Mouse (Mus musculus) hindbrain, embryonic 12.5 days (tissue): ENCODE measurements around the gene Dock8. TPM values are rescaled to one million over a fixed set of nuclear protein-coding genes. Genes with fewer than 3 reads are reported as not detected.

Experiments
- ATAC-seq: fragments of 200-750 bp; cut with Nextera tagmentation; 2 replicates; pipeline ENCODE4 v1.8.0; 2017; ENCODE audit warnings: moderate TSS enrichment; ENCODE audit not compliant: low FRiP score
- H3K27ac ChIP-seq: fragments of 300-500 bp; sonication (generic); 2 replicates; pipeline ENCODE4 v1.5.1; 2016; ENCODE audit warnings: mild to moderate bottlenecking
- H3K27me3 ChIP-seq: fragments of 300-500 bp; sonication (generic); 2 replicates; pipeline ENCODE4 v1.6.1; 2016; ENCODE audit warnings: mild to moderate bottlenecking
- H3K36me3 ChIP-seq: fragments of 300-500 bp; sonication (generic); 2 replicates; pipeline ENCODE4 v1.6.1; 2016; ENCODE audit warnings: mild to moderate bottlenecking
- H3K4me1 ChIP-seq: fragments of 300-500 bp; sonication (generic); 2 replicates; pipeline ENCODE4 v1.6.1; 2016
- H3K4me2 ChIP-seq: fragments of 300-500 bp; sonication (generic); replicated peaks from 2 replicates; pipeline ENCODE4 v1.6.1; 2016; ENCODE audit warnings: mild to moderate bottlenecking
- H3K4me3 ChIP-seq: fragments of 300-500 bp; sonication (generic); 2 replicates; pipeline ENCODE4 v1.5.1; 2016; ENCODE audit warnings: mild to moderate bottlenecking
- H3K9ac ChIP-seq: fragments of 300-500 bp; sonication (generic); 2 replicates; pipeline ENCODE4 v1.6.1; 2016; ENCODE audit warnings: mild to moderate bottlenecking, moderate library complexity
- H3K9me3 ChIP-seq: fragments of 300-500 bp; sonication (generic); replicated peaks from 2 replicates; pipeline ENCODE4 v1.6.1; 2016; ENCODE audit warnings: mild to moderate bottlenecking
- WGBS: fragments of 180-500 bp; shearing (Covaris S2); methylation state at CpG from one replicate; pipeline ENCODE4 v1.1.7; 2016; 5-methylcytosine and 5-hydroxymethylcytosine counted together
- polyA plus RNA-seq: library from polyadenylated mRNA; unstranded; fragments of >200 nt; fragmentation: Nextera tagmentation; extraction: Ambion mirVana; gene quantifications from 2 replicates; pipeline ENCODE4 v1.2.1, GENCODE M21; 2016

Dock8 gene
- polyA plus RNA-seq, 1 experiment from 2014 or later, result 0.80 TPM

- Histone ChIP-seq H3K4me3 (no peak overlapping the region), H3K4me2 (no peak overlapping the region), H3K27me3 (no peaks in the 10 kb centered on the region), H3K27ac (no peak overlapping the region), H3K9me3 (no peaks in the 10 kb centered on the region), H3K9ac (no peak overlapping the region), H3K4me1 (no peaks in the 10 kb centered on the region), H3K36me3 (no peaks in the 10 kb centered on the region)
- ATAC-seq, result no peak
- WGBS, result 82% methylated on average over 7 of the region's 7 CpGs
These were observed 15.4 kb upstream of the Dock8 start for GRCm38 (mm10) chr19:24983857-24984498.

- no peaks in the 10 kb centered on the region for H3K9me3 ChIP-seq
- H3K9ac ChIP-seq, result no peak overlapping the region
- H3K27ac ChIP-seq, result no peak overlapping the region
- no peak overlapping the region for H3K4me2 ChIP-seq
- H3K4me1 ChIP-seq, result no peaks in the 10 kb centered on the region
- no peaks in the 10 kb centered on the region for H3K36me3 ChIP-seq
- no peaks in the 10 kb centered on the region for H3K27me3 ChIP-seq
- WGBS, result 91% methylated on average over 2 of the region's 2 CpGs
- ATAC-seq, result no peak
- no peak overlapping the region for H3K4me3 ChIP-seq
These were observed 14.3 kb upstream of the Dock8 start for GRCm38 (mm10) chr19:24985045-24985444.

- Histone ChIP-seq H3K4me2 (no peak overlapping the region), H3K4me1 (no peaks in the 10 kb centered on the region), H3K36me3 (no peaks in the 10 kb centered on the region), H3K27ac (no peak overlapping the region), H3K9ac (no peak overlapping the region), H3K27me3 (no peaks in the 10 kb centered on the region), H3K4me3 (no peak overlapping the region), H3K9me3 (no peaks in the 10 kb centered on the region)
- no peak for ATAC-seq
- 67% methylated on average over 4 of the region's 4 CpGs for WGBS
These were observed 12.0 kb upstream of the Dock8 start for GRCm38 (mm10) chr19:24987355-24987754.

GRCm38 (mm10) chr19:24988831-24989230, 10.5 kb upstream of the Dock8 start:
- Histone ChIP-seq H3K4me3 (no peak overlapping the region), H3K4me1 (no peaks in the 10 kb centered on the region)

DNA sequence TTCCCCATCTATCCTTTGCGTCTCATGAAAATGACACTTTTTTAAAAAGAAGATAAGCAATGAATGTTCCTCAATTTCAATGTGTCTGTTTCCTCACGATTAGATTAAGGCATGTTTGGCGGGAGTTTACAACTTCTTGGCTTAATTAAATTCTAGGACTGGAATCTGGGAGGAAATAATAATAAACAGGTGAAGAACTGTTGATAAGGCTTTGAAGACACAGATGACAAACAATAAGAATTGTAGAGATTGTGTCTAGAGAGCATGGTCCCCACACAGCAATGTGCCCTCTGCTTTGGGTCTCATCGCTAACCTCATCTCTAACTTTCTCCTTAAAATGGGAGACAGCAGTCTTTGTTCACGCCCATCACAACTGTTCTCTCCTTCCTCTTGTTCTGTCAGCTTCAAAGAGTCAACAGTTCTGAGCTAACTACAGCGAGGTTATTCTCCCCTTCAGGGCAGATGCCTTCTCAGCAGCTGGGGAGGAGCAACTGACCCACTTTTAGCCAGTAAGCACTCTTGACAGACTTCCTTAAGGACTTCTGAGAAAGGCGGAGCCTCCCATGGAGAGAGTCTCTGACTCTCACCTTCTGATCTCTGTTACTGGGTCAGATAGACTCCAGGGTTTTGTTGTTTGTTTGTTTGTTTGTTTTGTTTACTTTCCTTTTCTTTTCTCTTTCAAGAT, 9.1 kb upstream of the Dock8 start:
- H3K36me3 ChIP-seq, result no peaks in the 10 kb centered on the region
- H3K4me2 ChIP-seq, result no peak overlapping the region
- no peak for ATAC-seq
- H3K27me3 ChIP-seq, result no peaks in the 10 kb centered on the region
- H3K4me1 ChIP-seq, result peaks cover 5% of the 10 kb centered on the region; the same call in 1 of the 2 replicates
- H3K9me3 ChIP-seq, result no peaks in the 10 kb centered on the region
- H3K9ac ChIP-seq, result no peak overlapping the region
- no peak overlapping the region for H3K4me3 ChIP-seq
- no peak overlapping the region for H3K27ac ChIP-seq
- WGBS, result 82% methylated on average over 7 of the region's 7 CpGs

More at GRCm38 (mm10) chr19:24988831-24989230, 10.5 kb upstream of the Dock8 start:
- no peaks in the 10 kb centered on the region for H3K9me3 ChIP-seq
- ATAC-seq, result no peak
- no peaks in the 10 kb centered on the region for H3K27me3 ChIP-seq
- WGBS, result 84% methylated on average over 5 of the region's 5 CpGs
- no peak overlapping the region for H3K27ac ChIP-seq
- H3K9ac ChIP-seq, result no peak overlapping the region
- no peak overlapping the region for H3K4me2 ChIP-seq
- H3K36me3 ChIP-seq, result no peaks in the 10 kb centered on the region

- ATAC-seq, result no peak
- Histone ChIP-seq H3K4me1 (peaks cover 5% of the 10 kb centered on the region; the same call in 1 of the 2 replicates), H3K4me2 (no peak overlapping the region), H3K4me3 (no peak overlapping the region), H3K9ac (no peak overlapping the region), H3K9me3 (no peaks in the 10 kb centered on the region), H3K36me3 (no peaks in the 10 kb centered on the region), H3K27me3 (peaks cover 24% of the 10 kb centered on the region), H3K27ac (no peak overlapping the region)
- 67% methylated on average over 6 of the region's 6 CpGs for WGBS
These were observed 5.8 kb upstream of the Dock8 start for GRCm38 (mm10) chr19:24993526-24993925.

DNA sequence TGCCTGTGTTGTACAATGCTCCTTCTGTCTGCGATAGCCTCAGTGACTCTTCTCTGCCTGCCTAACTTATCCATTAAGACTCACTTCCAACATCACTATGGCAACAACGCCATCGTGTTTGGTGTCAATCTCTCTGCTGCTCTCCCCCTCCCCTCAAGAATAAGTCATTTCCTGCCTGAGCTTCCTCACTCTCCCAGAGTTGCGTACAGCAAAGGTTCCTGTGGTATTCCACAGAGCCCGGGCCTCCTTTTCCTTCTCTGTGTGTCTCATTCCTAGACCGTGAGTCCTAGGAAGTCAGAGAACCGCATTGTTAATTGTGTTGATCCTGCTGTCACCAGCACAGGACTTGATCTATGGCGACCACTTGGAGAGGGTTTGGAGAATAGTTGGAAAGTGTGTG, 4.4 kb upstream of the Dock8 start:
- Histone ChIP-seq H3K4me2 (no peak overlapping the region), H3K9ac (no peak overlapping the region), H3K4me1 (peaks cover 9% of the 10 kb centered on the region), H3K9me3 (no peaks in the 10 kb centered on the region), H3K27me3 (peaks cover 38% of the 10 kb centered on the region), H3K36me3 (no peaks in the 10 kb centered on the region), H3K27ac (no peak overlapping the region), H3K4me3 (no peak overlapping the region)
- WGBS, result 49% methylated on average over 8 of the region's 8 CpGs
- ATAC-seq, result no peak

DNA sequence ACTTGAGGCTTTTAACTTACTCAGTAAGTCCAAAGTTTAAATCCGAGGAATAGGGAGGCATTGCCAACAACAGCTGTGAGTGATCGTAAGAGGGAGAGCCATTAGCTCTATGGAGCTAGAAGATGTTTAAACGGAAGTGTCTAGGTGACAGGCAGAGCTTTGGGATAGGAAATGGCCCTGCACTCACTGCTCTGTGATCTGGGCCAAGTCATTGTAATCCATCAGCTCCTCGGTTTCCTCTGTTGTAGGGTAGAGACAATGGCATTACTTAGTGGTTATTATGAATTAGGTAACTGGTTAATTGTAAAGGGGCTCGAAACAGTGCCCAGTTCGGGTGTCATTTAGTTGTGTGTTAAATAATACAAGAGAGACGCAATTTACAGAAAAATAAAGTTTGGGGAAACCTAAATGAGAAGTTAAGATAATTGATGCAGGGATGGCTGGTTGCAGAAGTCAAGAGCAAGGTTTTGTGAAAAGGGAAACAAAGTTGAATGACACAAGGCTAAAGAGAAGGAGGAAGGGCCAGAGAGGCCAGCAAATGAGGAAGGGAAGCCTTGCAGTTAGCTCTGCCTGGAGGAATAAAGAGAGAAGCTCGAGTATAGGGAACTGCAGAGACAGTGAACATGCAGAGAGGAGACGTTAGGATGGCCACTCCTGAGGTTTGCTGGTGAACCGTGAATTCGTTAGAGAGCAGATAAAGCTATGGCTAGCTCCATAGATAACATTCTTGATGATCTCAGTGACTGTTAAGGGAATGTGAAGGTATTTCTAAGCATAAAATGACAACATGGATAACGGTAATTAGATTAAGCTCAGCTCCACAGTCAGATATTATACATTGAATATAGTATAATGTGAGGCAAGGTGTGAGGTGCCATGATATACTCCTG, 2.3 kb upstream of the Dock8 start:
- H3K9me3 ChIP-seq, result no peaks in the 10 kb centered on the region
- no peak overlapping the region for H3K27ac ChIP-seq

GRCm38 (mm10) chr19:24998561-24998960, 773 bp upstream of the Dock8 start:
- Histone ChIP-seq H3K4me2 (peak overlapping the region; percentile 98), H3K9me3 (no peaks in the 10 kb centered on the region), H3K4me1 (peaks cover 9% of the 10 kb centered on the region), H3K4me3 (0 out of 2 replicates have a peak overlapping the region, but pooled peaks have one; percentile 76), H3K9ac (no peak overlapping the region), H3K27me3 (peaks cover 67% of the 10 kb centered on the region), H3K27ac (no peak overlapping the region), H3K36me3 (no peaks in the 10 kb centered on the region)
- WGBS, result 74% methylated on average over 5 of the region's 5 CpGs
- no peak for ATAC-seq

More for the DNA sequence above, 2.3 kb upstream of the Dock8 start:
- ATAC-seq, result no peak
- Histone ChIP-seq H3K9ac (no peak overlapping the region), H3K4me2 (no peak overlapping the region), H3K36me3 (no peaks in the 10 kb centered on the region), H3K4me3 (no peak overlapping the region), H3K27me3 (peaks cover 59% of the 10 kb centered on the region), H3K4me1 (peaks cover 9% of the 10 kb centered on the region)
- WGBS, result 77% methylated on average over 12 of the region's 12 CpGs

DNA sequence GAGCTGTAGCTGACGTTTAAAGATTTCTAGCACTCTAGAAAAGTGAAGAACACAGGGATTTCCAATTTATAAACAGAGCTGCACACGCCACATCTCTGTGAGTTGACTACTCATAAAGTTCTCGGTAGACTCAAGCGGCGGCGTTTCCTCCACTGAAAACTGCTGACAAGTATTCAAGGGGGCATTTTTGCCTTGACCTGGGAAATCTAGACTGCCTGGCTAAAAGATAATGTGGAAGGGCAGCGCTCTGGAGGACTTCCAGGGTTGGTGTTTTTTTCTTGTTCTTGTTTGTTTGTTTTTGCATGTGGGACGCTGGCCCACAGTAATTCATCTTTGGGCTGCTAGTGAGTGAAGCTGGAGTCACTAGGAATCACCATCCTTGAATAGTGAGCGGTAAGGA, 819 bp downstream of the Dock8 start:
- no peak for ATAC-seq
- 33% methylated on average over 9 of the region's 9 CpGs for WGBS

DNA sequence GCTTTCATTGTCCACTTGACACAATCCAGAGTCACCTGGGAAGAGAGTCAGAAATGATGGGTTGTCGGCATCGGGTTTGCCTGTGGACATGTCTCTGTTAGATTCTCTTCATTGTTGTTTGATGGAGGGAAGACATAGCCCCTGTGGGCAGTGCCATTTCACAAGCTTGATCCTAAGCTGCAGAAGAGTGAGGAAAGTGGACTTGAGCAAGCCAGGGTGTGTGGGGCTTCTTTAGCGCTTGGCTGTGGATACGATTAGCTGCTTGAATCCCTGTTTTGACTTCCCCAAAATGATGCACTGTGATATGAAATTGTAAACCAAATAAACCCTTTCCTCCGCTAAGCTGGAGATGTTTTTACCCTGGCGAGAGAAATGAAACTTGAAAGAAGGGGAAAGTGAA, 2.7 kb downstream of the Dock8 start:
- Histone ChIP-seq H3K36me3 (no peaks in the 10 kb centered on the region), H3K4me1 (peaks cover 4% of the 10 kb centered on the region), H3K9ac (no peak overlapping the region), H3K27me3 (peaks cover 57% of the 10 kb centered on the region), H3K4me2 (no peak overlapping the region), H3K4me3 (no peak overlapping the region), H3K27ac (no peak overlapping the region), H3K9me3 (no peaks in the 10 kb centered on the region)
- 93% methylated on average over 6 of the region's 6 CpGs for WGBS
- no peak for ATAC-seq

More for the DNA sequence above, 819 bp downstream of the Dock8 start:
- Histone ChIP-seq H3K27ac (no peak overlapping the region), H3K36me3 (no peaks in the 10 kb centered on the region), H3K4me1 (peaks cover 4% of the 10 kb centered on the region), H3K9me3 (no peaks in the 10 kb centered on the region), H3K4me2 (peak overlapping the region; percentile 98), H3K27me3 (peaks cover 67% of the 10 kb centered on the region), H3K9ac (no peak overlapping the region), H3K4me3 (peak overlapping the region; percentile 76; the same call in 1 of the 2 replicates)

DNA sequence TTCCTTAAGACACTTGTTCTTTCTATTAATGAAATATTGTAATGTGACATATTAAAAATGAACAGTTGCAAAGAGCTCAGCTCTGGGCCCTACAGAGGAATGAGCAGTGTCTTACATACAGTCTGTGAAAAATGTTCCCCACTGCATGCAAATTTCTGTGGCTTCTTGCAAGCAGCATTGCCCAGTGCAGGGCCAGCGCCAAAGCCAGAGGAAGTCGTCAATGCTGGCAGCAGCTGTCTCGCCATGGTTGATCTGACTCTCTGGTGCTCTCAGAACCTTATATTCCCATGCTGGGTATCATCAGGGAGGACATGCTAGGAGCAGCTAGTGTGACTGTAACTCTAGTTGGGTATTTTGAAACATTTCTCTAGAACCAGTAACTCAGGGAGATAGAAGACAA, 3.5 kb downstream of the Dock8 start:
- H3K9ac ChIP-seq, result no peak overlapping the region
- H3K4me3 ChIP-seq, result no peak overlapping the region
- H3K36me3 ChIP-seq, result no peaks in the 10 kb centered on the region
- peaks cover 4% of the 10 kb centered on the region for H3K4me1 ChIP-seq
- 74% methylated on average over 3 of the region's 3 CpGs for WGBS
- H3K9me3 ChIP-seq, result no peaks in the 10 kb centered on the region
- no peak overlapping the region for H3K27ac ChIP-seq
- no peak for ATAC-seq
- H3K27me3 ChIP-seq, result peaks cover 49% of the 10 kb centered on the region
- no peak overlapping the region for H3K4me2 ChIP-seq
